Mouse (Mus musculus): Measurements from ENCODE around the gene Ncf2. TPM values are rescaled to one million over a fixed set of nuclear protein-coding genes. Genes with fewer than 3 reads are reported as not detected.

Gene Ncf2
- total and polyA plus RNA-seq, 2 experiments = 1.2 to 3.0 TPM

- 77% methylated on average over 5 of the region's 5 CpGs for WGBS
Measured at GRCm38 (mm10) chr1:152831619-152832018, 31.6 kb downstream of the Ncf2 start.

GRCm38 (mm10) chr1:152832316-152832715 is 32.3 kb downstream of the Ncf2 start:
- H3K4me1 ChIP-seq (ENCODE audit: control insufficient read depth, insufficient read depth, low read length) = no peaks in the 10 kb centered on the region
- 88% methylated on average over 6 of the region's 6 CpGs for WGBS
- DNase-seq (ENCODE audit: extremely low read depth, low read depth, low spot score) = no peak

More at GRCm38 (mm10) chr1:152831619-152832018, 31.6 kb downstream of the Ncf2 start:
- Histone ChIP-seq H3K4me1 (ENCODE audit: control insufficient read depth, insufficient read depth, low read length) (no peaks in the 10 kb centered on the region), H3K27me3 (ENCODE audit: control insufficient read depth, insufficient read depth, low read length) (no peaks in the 10 kb centered on the region), H3K27ac (replicated peaks; ENCODE audit: insufficient read depth, low read depth, low read length) (no peak overlapping the region), H3K36me3 (ENCODE audit: control insufficient read depth, insufficient read depth, low read length) (peaks cover 4% of the 10 kb centered on the region; the same call in 1 of the 2 replicates), H3K9ac (ENCODE audit: low read depth, low read length) (no peak overlapping the region), H3K4me3 (ENCODE audit: insufficient read depth, low read depth, low read length) (no peak overlapping the region), H3K79me2 (ENCODE audit: control insufficient read depth, insufficient read depth, low read length) (no peaks in the 10 kb centered on the region)
- DNase-seq (ENCODE audit: extremely low read depth, low read depth, low spot score) = no peak
- TF ChIP-seq POLR2A (IDR thresholded peaks at IDR 0.05; ENCODE audit: extremely low read depth, insufficient read depth, low read length) = no peak
- no peak for TF ChIP-seq CTCF (IDR thresholded peaks at IDR 0.05; ENCODE audit: low read depth, low read length)

GRCm38 (mm10) chr1:152835061-152835460 is 35.1 kb downstream of the Ncf2 start:
- H3K4me1 ChIP-seq (ENCODE audit: control insufficient read depth, insufficient read depth, low read length) = no peaks in the 10 kb centered on the region
- peaks cover 23% of the 10 kb centered on the region for H3K36me3 ChIP-seq (ENCODE audit: control insufficient read depth, insufficient read depth, low read length)
- 91% methylated on average over 3 of the region's 3 CpGs for WGBS

More at GRCm38 (mm10) chr1:152832316-152832715, 32.3 kb downstream of the Ncf2 start:
- Histone ChIP-seq H3K9ac (ENCODE audit: low read depth, low read length) (no peak overlapping the region), H3K4me3 (ENCODE audit: insufficient read depth, low read depth, low read length) (no peak overlapping the region), H3K27me3 (ENCODE audit: control insufficient read depth, insufficient read depth, low read length) (no peaks in the 10 kb centered on the region), H3K36me3 (ENCODE audit: control insufficient read depth, insufficient read depth, low read length) (peaks cover 4% of the 10 kb centered on the region; the same call in 1 of the 2 replicates), H3K27ac (replicated peaks; ENCODE audit: insufficient read depth, low read depth, low read length) (no peak overlapping the region), H3K79me2 (ENCODE audit: control insufficient read depth, insufficient read depth, low read length) (no peaks in the 10 kb centered on the region)
- TF ChIP-seq POLR2A (IDR thresholded peaks at IDR 0.05; ENCODE audit: extremely low read depth, insufficient read depth, low read length) (no peak), CTCF (IDR thresholded peaks at IDR 0.05; ENCODE audit: low read depth, low read length) (no peak)

GRCm38 (mm10) chr1:152838026-152838702 is 38.2 kb downstream of the Ncf2 start:
- no peak for TF ChIP-seq POLR2A (IDR thresholded peaks at IDR 0.05; ENCODE audit: extremely low read depth, insufficient read depth, low read length)
- TF ChIP-seq CTCF (IDR thresholded peaks at IDR 0.05; ENCODE audit: low read depth, low read length) = no peak
- no peak overlapping the region for H3K9ac ChIP-seq (ENCODE audit: low read depth, low read length)
- H3K4me1 ChIP-seq (ENCODE audit: control insufficient read depth, insufficient read depth, low read length) = no peaks in the 10 kb centered on the region
- 76% methylated on average over 11 of the region's 11 CpGs for WGBS
- peaks cover 41% of the 10 kb centered on the region for H3K36me3 ChIP-seq (ENCODE audit: control insufficient read depth, insufficient read depth, low read length)
- DNase-seq (ENCODE audit: extremely low read depth, low read depth, low spot score) = no peak
- no peaks in the 10 kb centered on the region for H3K27me3 ChIP-seq (ENCODE audit: control insufficient read depth, insufficient read depth, low read length)
- no peaks in the 10 kb centered on the region for H3K79me2 ChIP-seq (ENCODE audit: control insufficient read depth, insufficient read depth, low read length)
- no peak overlapping the region for H3K4me3 ChIP-seq (ENCODE audit: insufficient read depth, low read depth, low read length)
- H3K27ac ChIP-seq (replicated peaks; ENCODE audit: insufficient read depth, low read depth, low read length) = no peak overlapping the region

More at GRCm38 (mm10) chr1:152835061-152835460, 35.1 kb downstream of the Ncf2 start:
- Histone ChIP-seq H3K79me2 (ENCODE audit: control insufficient read depth, insufficient read depth, low read length) (no peaks in the 10 kb centered on the region), H3K27ac (replicated peaks; ENCODE audit: insufficient read depth, low read depth, low read length) (no peak overlapping the region), H3K9ac (ENCODE audit: low read depth, low read length) (no peak overlapping the region), H3K4me3 (ENCODE audit: insufficient read depth, low read depth, low read length) (no peak overlapping the region), H3K27me3 (ENCODE audit: control insufficient read depth, insufficient read depth, low read length) (no peaks in the 10 kb centered on the region)
- TF ChIP-seq CTCF (IDR thresholded peaks at IDR 0.05; ENCODE audit: low read depth, low read length) (no peak), POLR2A (IDR thresholded peaks at IDR 0.05; ENCODE audit: extremely low read depth, insufficient read depth, low read length) (no peak)
- no peak for DNase-seq (ENCODE audit: extremely low read depth, low read depth, low spot score)

- 89% methylated on average over 12 of the region's 12 CpGs for WGBS
- Histone ChIP-seq H3K27ac (replicated peaks; ENCODE audit: insufficient read depth, low read depth, low read length) (no peak overlapping the region), H3K36me3 (ENCODE audit: control insufficient read depth, insufficient read depth, low read length) (peaks cover 47% of the 10 kb centered on the region)
Measured at GRCm38 (mm10) chr1:152838841-152839240, 38.8 kb downstream of the Ncf2 start.

GRCm38 (mm10) chr1:152840343-152840742 is 40.3 kb downstream of the Ncf2 start:
- Histone ChIP-seq H3K4me3 (ENCODE audit: insufficient read depth, low read depth, low read length) (no peak overlapping the region), H3K79me2 (ENCODE audit: control insufficient read depth, insufficient read depth, low read length) (no peaks in the 10 kb centered on the region), H3K9ac (ENCODE audit: low read depth, low read length) (no peak overlapping the region), H3K36me3 (ENCODE audit: control insufficient read depth, insufficient read depth, low read length) (peaks cover 58% of the 10 kb centered on the region), H3K27ac (replicated peaks; ENCODE audit: insufficient read depth, low read depth, low read length) (no peak overlapping the region), H3K27me3 (ENCODE audit: control insufficient read depth, insufficient read depth, low read length) (no peaks in the 10 kb centered on the region), H3K4me1 (ENCODE audit: control insufficient read depth, insufficient read depth, low read length) (no peaks in the 10 kb centered on the region)
- 92% methylated on average over 3 of the region's 3 CpGs for WGBS
- TF ChIP-seq CTCF (IDR thresholded peaks at IDR 0.05; ENCODE audit: low read depth, low read length) = no peak
- TF ChIP-seq POLR2A (IDR thresholded peaks at IDR 0.05; ENCODE audit: extremely low read depth, insufficient read depth, low read length) = no peak
- no peak for DNase-seq (ENCODE audit: extremely low read depth, low read depth, low spot score)

More at GRCm38 (mm10) chr1:152838841-152839240, 38.8 kb downstream of the Ncf2 start:
- H3K27me3 ChIP-seq (ENCODE audit: control insufficient read depth, insufficient read depth, low read length) = no peaks in the 10 kb centered on the region
- TF ChIP-seq POLR2A (IDR thresholded peaks at IDR 0.05; ENCODE audit: extremely low read depth, insufficient read depth, low read length) (no peak), CTCF (IDR thresholded peaks at IDR 0.05; ENCODE audit: low read depth, low read length) (no peak)
- no peak overlapping the region for H3K9ac ChIP-seq (ENCODE audit: low read depth, low read length)
- no peaks in the 10 kb centered on the region for H3K4me1 ChIP-seq (ENCODE audit: control insufficient read depth, insufficient read depth, low read length)
- H3K4me3 ChIP-seq (ENCODE audit: insufficient read depth, low read depth, low read length) = no peak overlapping the region
- DNase-seq (ENCODE audit: extremely low read depth, low read depth, low spot score) = no peak
- H3K79me2 ChIP-seq (ENCODE audit: control insufficient read depth, insufficient read depth, low read length) = no peaks in the 10 kb centered on the region
